9 mouse cellular contexts compared by ENCODE assay signal in the genomic region with DNA sequence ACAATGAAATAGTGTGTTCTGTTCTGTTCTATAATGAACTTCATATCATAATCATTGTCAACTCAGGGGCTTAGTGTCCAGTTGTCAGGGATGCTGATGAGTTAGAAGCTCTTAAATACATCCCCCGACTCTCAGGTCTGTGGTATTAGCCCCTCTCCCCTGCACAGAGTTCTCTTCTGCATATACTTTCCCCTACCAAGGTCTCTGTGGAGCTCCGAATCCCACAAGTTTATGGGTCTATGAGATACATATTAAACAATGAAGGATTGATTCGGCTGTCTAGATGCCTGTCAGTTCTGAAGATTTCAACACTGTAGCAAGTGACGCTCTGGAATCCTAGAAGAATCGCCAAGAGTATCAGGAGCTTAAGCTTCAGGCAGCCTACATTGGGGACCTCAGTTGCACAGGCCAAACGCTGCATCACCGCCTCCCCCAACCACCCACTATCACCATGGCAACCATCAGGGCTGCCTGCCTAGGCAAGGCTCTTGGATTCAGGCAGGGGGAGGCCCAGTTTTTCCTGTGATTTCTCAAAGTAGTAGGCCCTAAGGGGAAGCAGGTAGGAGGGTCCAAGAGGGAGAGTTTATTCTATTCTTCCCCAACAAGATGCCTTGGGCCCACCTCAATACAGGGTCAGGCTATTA.
DNase-seq lines count a peak whose midpoint lies in the region; ATAC-seq and TF ChIP-seq lines count a peak whose summit lies in the region.
"Had no signal": no experiment of that assay in that cellular context is flagged by ENCODE, and none has a peak within 500 bp of the region (broad histone marks: within the 10 kb centered on the region; RNA-seq: fewer than 3 reads in every experiment).

No protein-coding gene starts in this region.

- H3K27me3 ChIP-seq in heart, embryonic 12.5 days (replicated peaks), result no peaks in the 10 kb centered on the region
- H3K27me3 ChIP-seq in forebrain, embryonic 13.5 days, result no peaks in the 10 kb centered on the region
- no peaks in the 10 kb centered on the region for H3K27me3 ChIP-seq in midbrain, postnatal 0 days (ENCODE audit: insufficient read depth, low read length)
- H3K27me3 ChIP-seq: liver, embryonic 15.5 days had no signal

- no peaks in the 10 kb centered on the region for H3K36me3 ChIP-seq in heart, embryonic 12.5 days
- H3K36me3 ChIP-seq in forebrain, embryonic 13.5 days (ENCODE audit: poor library complexity, severe bottlenecking), result no peaks in the 10 kb centered on the region
- no peaks in the 10 kb centered on the region for H3K36me3 ChIP-seq in midbrain, postnatal 0 days (ENCODE audit: insufficient read depth, low read length)
- H3K36me3 ChIP-seq: liver, embryonic 15.5 days had no signal

- no peak for ATAC-seq in heart, embryonic 12.5 days (ENCODE audit: insufficient number of reproducible peaks, low FRiP score)
- peak; percentile 95 for ATAC-seq in forebrain, embryonic 13.5 days
- peak; percentile 87 for ATAC-seq in midbrain, postnatal 0 days (ENCODE audit: low FRiP score)

- H3K4me1 ChIP-seq in heart, embryonic 12.5 days (replicated peaks), result no peaks in the 10 kb centered on the region
- H3K4me1 ChIP-seq in forebrain, embryonic 13.5 days, result peaks cover 9% of the 10 kb centered on the region
- H3K4me1 ChIP-seq in midbrain, postnatal 0 days (ENCODE audit: insufficient read depth, low read length), result peaks cover 17% of the 10 kb centered on the region; the same call in 1 of the 2 replicates
- H3K4me1 ChIP-seq: liver, embryonic 15.5 days had no signal

- no peak overlapping the region for H3K4me2 ChIP-seq in heart, embryonic 12.5 days
- no peak overlapping the region for H3K4me2 ChIP-seq in forebrain, embryonic 13.5 days
- no peak overlapping the region for H3K4me2 ChIP-seq in midbrain, postnatal 0 days (ENCODE audit: low read depth, low read length, poor library complexity, severe bottlenecking)
- H3K4me2 ChIP-seq: liver, embryonic 15.5 days had no signal

- TF ChIP-seq CTCF in midbrain, postnatal 0 days (IDR thresholded peaks at IDR 0.05), result no peak

- no peaks in the 10 kb centered on the region for H3K9me3 ChIP-seq in heart, embryonic 12.5 days (replicated peaks)
- no peaks in the 10 kb centered on the region for H3K9me3 ChIP-seq in forebrain, embryonic 13.5 days (replicated peaks)
- H3K9me3 ChIP-seq in midbrain, postnatal 0 days (ENCODE audit: low read length), result no peaks in the 10 kb centered on the region
- H3K9me3 ChIP-seq: liver, embryonic 15.5 days had no signal

- no peak overlapping the region for H3K4me3 ChIP-seq in heart, embryonic 12.5 days
- H3K4me3 ChIP-seq in forebrain, embryonic 13.5 days, result no peak overlapping the region
- no peak overlapping the region for H3K4me3 ChIP-seq in midbrain, postnatal 0 days (ENCODE audit: low read depth, low read length)
- H3K4me3 ChIP-seq: liver, embryonic 15.5 days had no signal

- DNase-seq in heart, postnatal 4 days, result peak; percentile 17
- peak; percentile 74 to 77 for DNase-seq in layer of hippocampus, postnatal 10 days (ENCODE audit: low spot score in 2 of 2)
- DNase-seq in midbrain, postnatal 0 days (ENCODE audit: low spot score), result peak; percentile 89
- no peak for DNase-seq in ovary, postnatal 10 days (ENCODE audit: low spot score)
- DNase-seq in adrenal gland, adult 8-10 months, result no peak
- DNase-seq in kidney, postnatal 10 days, result no peak

- WGBS in heart, embryonic 12.5 days, result 65% methylated on average over 7 of the region's 7 CpGs
- WGBS in forebrain, embryonic 13.5 days, result 35% methylated on average over 7 of the region's 7 CpGs
- 12% methylated on average over 7 of the region's 7 CpGs for WGBS in midbrain, postnatal 0 days

- no peak overlapping the region for H3K27ac ChIP-seq in heart, embryonic 12.5 days (ENCODE audit: poor library complexity, severe bottlenecking)
- no peak overlapping the region for H3K27ac ChIP-seq in forebrain, embryonic 13.5 days
- H3K27ac ChIP-seq in midbrain, postnatal 0 days (ENCODE audit: low read depth, low read length), result peak overlapping the region; percentile 71
- H3K27ac ChIP-seq: liver, embryonic 15.5 days had no signal

- H3K9ac ChIP-seq in heart, embryonic 12.5 days, result no peak overlapping the region
- H3K9ac ChIP-seq in forebrain, embryonic 13.5 days, result no peak overlapping the region
- no peak overlapping the region for H3K9ac ChIP-seq in midbrain, postnatal 0 days (replicated peaks; ENCODE audit: low read length, poor library complexity, severe bottlenecking)
- H3K9ac ChIP-seq: liver, embryonic 15.5 days had no signal

Comparison
In these comparisons a context has a peak if more than half of its experiments do, and no peak if none do; other contexts are left out.
1. DNase-seq: peak in heart, postnatal 4 days (single experiment), layer of hippocampus, postnatal 10 days (2 of 2) and midbrain, postnatal 0 days (single experiment); none in ovary, postnatal 10 days (single experiment), adrenal gland, adult 8-10 months (single experiment) and kidney, postnatal 10 days (single experiment).